Comparison of ENCODE assay signal across 9 mouse cellular contexts in the genomic region with DNA sequence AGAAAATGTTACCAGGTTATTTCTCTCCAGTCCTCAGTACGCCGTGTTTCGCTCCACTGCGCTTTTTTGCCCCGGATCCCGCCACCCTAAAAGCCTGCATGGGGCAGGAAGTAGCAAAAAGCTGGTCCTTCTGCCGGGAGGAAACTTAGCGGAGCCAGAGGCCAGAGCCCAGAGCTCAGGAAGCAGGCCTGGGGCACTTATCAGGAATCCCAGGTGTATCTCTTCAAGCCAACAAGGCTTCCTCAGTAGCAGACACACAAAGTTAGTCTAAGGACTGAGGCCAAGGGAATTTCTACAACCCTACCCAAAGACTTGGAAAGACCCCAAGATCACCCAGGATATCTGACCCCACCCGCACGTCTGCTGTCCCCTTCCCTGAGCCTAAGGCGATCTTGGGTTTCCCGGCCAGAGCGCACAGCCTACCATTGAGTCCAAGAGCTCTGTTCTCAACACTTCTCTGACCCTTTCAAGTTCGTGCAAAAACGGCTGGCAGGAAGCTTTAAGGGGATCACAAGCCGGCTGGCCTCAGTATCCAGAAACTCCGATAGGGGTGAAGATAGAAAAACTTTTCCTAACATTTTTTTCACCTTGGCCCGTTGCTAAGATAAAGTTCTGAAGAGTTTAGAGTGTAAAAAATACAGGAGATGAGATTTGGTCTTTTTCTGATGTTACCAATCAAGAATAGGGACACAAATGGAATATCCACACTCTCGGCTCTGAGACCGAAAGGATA. TPM values are rescaled to one million over a fixed set of nuclear protein-coding genes. Genes with fewer than 3 reads are reported as not detected.
DNase-seq lines count a peak whose midpoint lies in the region; ATAC-seq and TF ChIP-seq lines count a peak whose summit lies in the region.
"Had no signal": no experiment of that assay in that cellular context is flagged by ENCODE, and none has a peak within 500 bp of the region (broad histone marks: within the 10 kb centered on the region; RNA-seq: fewer than 3 reads in every experiment).

No protein-coding gene starts in this region.

- H3K9ac ChIP-seq in kidney, embryonic 14.5 days (ENCODE audit: low read depth, low read length) = no peak overlapping the region; the same call in 1 of the 2 replicates
- H3K9ac ChIP-seq in embryonic facial prominence, embryonic 14.5 days (ENCODE audit: low read depth, low read length) = no peak overlapping the region
- H3K9ac ChIP-seq in intestine, postnatal 0 days (ENCODE audit: low read depth, low read length) = peak overlapping the region; percentile 81
- peak overlapping the region; percentile 31; the same call in 1 of the 2 replicates for H3K9ac ChIP-seq in neural tube, embryonic 13.5 days

- ATAC-seq in kidney, embryonic 14.5 days (ENCODE audit: low FRiP score, low TSS enrichment) = no peak
- no peak for ATAC-seq in embryonic facial prominence, embryonic 14.5 days (ENCODE audit: low read depth)
- no peak for ATAC-seq in intestine, postnatal 0 days
- no peak for ATAC-seq in neural tube, embryonic 13.5 days (ENCODE audit: low read depth)

- peak overlapping the region; percentile 74 for H3K4me2 ChIP-seq in kidney, embryonic 14.5 days (replicated peaks; ENCODE audit: low read depth, low read length)
- peak overlapping the region; percentile 94 for H3K4me2 ChIP-seq in embryonic facial prominence, embryonic 14.5 days (ENCODE audit: low read depth, low read length)
- peak overlapping the region; percentile 77 for H3K4me2 ChIP-seq in intestine, postnatal 0 days (replicated peaks; ENCODE audit: low read depth)
- peak overlapping the region; percentile 92 for H3K4me2 ChIP-seq in neural tube, embryonic 13.5 days

- H3K27me3 ChIP-seq in kidney, embryonic 14.5 days (ENCODE audit: control insufficient read depth, insufficient read depth, low read length) = peaks cover 82% of the 10 kb centered on the region
- H3K27me3 ChIP-seq in embryonic facial prominence, embryonic 14.5 days (replicated peaks; ENCODE audit: control insufficient read depth, insufficient read depth, low read length) = peaks cover 94% of the 10 kb centered on the region
- H3K27me3 ChIP-seq in intestine, postnatal 0 days (replicated peaks; ENCODE audit: control insufficient read depth, insufficient read depth, low read length) = 0 out of 2 replicates have a peak, but pooled peaks cover 10% of the 10 kb centered on the region
- peaks cover 96% of the 10 kb centered on the region for H3K27me3 ChIP-seq in neural tube, embryonic 13.5 days

- no peak overlapping the region for H3K27ac ChIP-seq in kidney, embryonic 14.5 days (ENCODE audit: low read depth, low read length)
- H3K27ac ChIP-seq in embryonic facial prominence, embryonic 14.5 days (replicated peaks; ENCODE audit: low read depth, low read length) = no peak overlapping the region
- H3K27ac ChIP-seq in intestine, postnatal 0 days (ENCODE audit: low read depth, low read length) = peak overlapping the region; percentile 64
- H3K27ac ChIP-seq in neural tube, embryonic 13.5 days (replicated peaks) = no peak overlapping the region
- H3K27ac ChIP-seq: macrophage had no signal

- peak overlapping the region; percentile 44 for H3K4me3 ChIP-seq in kidney, embryonic 14.5 days (ENCODE audit: low read length)
- H3K4me3 ChIP-seq in embryonic facial prominence, embryonic 14.5 days (ENCODE audit: low read depth, low read length) = peak overlapping the region; percentile 54
- peak overlapping the region; percentile 75 for H3K4me3 ChIP-seq in intestine, postnatal 0 days (ENCODE audit: low read depth, low read length)
- peak overlapping the region; percentile 47 for H3K4me3 ChIP-seq in neural tube, embryonic 13.5 days

- H3K9me3 ChIP-seq in kidney, embryonic 14.5 days (ENCODE audit: control insufficient read depth, low read length) = no peaks in the 10 kb centered on the region
- H3K9me3 ChIP-seq in embryonic facial prominence, embryonic 14.5 days (ENCODE audit: control insufficient read depth, low read length) = no peaks in the 10 kb centered on the region
- no peaks in the 10 kb centered on the region for H3K9me3 ChIP-seq in intestine, postnatal 0 days (ENCODE audit: control insufficient read depth)
- H3K9me3 ChIP-seq in neural tube, embryonic 13.5 days = peaks cover 5% of the 10 kb centered on the region; the same call in 1 of the 2 replicates

- peaks cover 13% of the 10 kb centered on the region for H3K4me1 ChIP-seq in kidney, embryonic 14.5 days (ENCODE audit: control insufficient read depth, insufficient read depth, low read length)
- H3K4me1 ChIP-seq in embryonic facial prominence, embryonic 14.5 days (ENCODE audit: control insufficient read depth, insufficient read depth, low read length) = peaks cover 19% of the 10 kb centered on the region
- H3K4me1 ChIP-seq in intestine, postnatal 0 days (replicated peaks; ENCODE audit: control insufficient read depth, insufficient read depth, low read length) = peaks cover 3% of the 10 kb centered on the region; the same call in 1 of the 2 replicates
- H3K4me1 ChIP-seq in neural tube, embryonic 13.5 days (replicated peaks) = peaks cover 34% of the 10 kb centered on the region

- H3K36me3 ChIP-seq in kidney, embryonic 14.5 days (ENCODE audit: control insufficient read depth, insufficient read depth, low read length) = no peaks in the 10 kb centered on the region
- no peaks in the 10 kb centered on the region for H3K36me3 ChIP-seq in embryonic facial prominence, embryonic 14.5 days (ENCODE audit: control insufficient read depth, insufficient read depth, low read length)
- no peaks in the 10 kb centered on the region for H3K36me3 ChIP-seq in intestine, postnatal 0 days (ENCODE audit: control insufficient read depth, insufficient read depth)
- no peaks in the 10 kb centered on the region for H3K36me3 ChIP-seq in neural tube, embryonic 13.5 days

- no peak for DNase-seq in kidney, adult 11 months
- DNase-seq in embryonic facial prominence, embryonic 14.5 days (ENCODE audit: low spot score) = no peak
- no peak for DNase-seq in gastrocnemius, adult 8-10 months (ENCODE audit: low spot score in 2 of 2)
- DNase-seq in T-cell, adult 2 months (ENCODE audit: low spot score) = no peak
- no peak for DNase-seq in thymus, postnatal 14 days

- no peak for TF ChIP-seq CTCF in intestine, postnatal 0 days (IDR thresholded peaks at IDR 0.05; ENCODE audit: low read depth)

- under 1% methylated on average over 20 of the region's 20 CpGs for WGBS in kidney, embryonic 14.5 days
- WGBS in embryonic facial prominence, embryonic 14.5 days = 1% methylated on average over 20 of the region's 20 CpGs
- WGBS in intestine, postnatal 0 days = 7% methylated on average over 20 of the region's 20 CpGs
- WGBS in neural tube, embryonic 13.5 days = 2% methylated on average over 20 of the region's 20 CpGs

RNA-seq across cellular contexts. Expression of a gene that starts 12.7 kb away (rescaled TPM):
- polyA plus RNA-seq in kidney, embryonic 14.5 days (2014; fragmentation: Nextera tagmentation; extraction: Ambion mirVana) = 0.10 and 0.46 TPM in 2 replicates
- polyA plus RNA-seq in embryonic facial prominence, embryonic 14.5 days (2014; fragmentation: Nextera tagmentation; extraction: Ambion mirVana) = 1.1 and 1.3 TPM in 2 replicates
- polyA plus RNA-seq in intestine, postnatal 0 days (2015; fragmentation: Nextera tagmentation; extraction: Ambion mirVana) = 3.9 and 4.9 TPM in 2 replicates
- polyA plus RNA-seq in neural tube, embryonic 13.5 days (2015; fragmentation: Nextera tagmentation; extraction: Ambion mirVana) = 1.4 and 1.5 TPM in 2 replicates
- under 1 TPM; 0.09 to 0.43 (median 0.16) TPM for total RNA-seq in gastrocnemius, adult 8-10 months (2022)
- polyA plus RNA-seq: macrophage had no signal

Comparison
In these comparisons a context has a peak if more than half of its experiments do, and no peak if none do; other contexts are left out.
1. H3K9ac ChIP-seq: peak in intestine, postnatal 0 days (single experiment) and neural tube, embryonic 13.5 days (single experiment); none in kidney, embryonic 14.5 days (single experiment) and embryonic facial prominence, embryonic 14.5 days (single experiment).
2. Peak in every context shown above with its lines, with median percentiles within 50 percentile points of each other: H3K4me2 ChIP-seq and H3K4me3 ChIP-seq.